Mouse (Mus musculus) hematopoietic stem cell, adult 5-6 weeks (primary cell): ENCODE measurements at regions not wholly inside any gene's neighbourhood (a gene's known extent, or its start where the extent isn't known, plus 50 kb on each side); places are given as distances from the start of the nearest gene placed in this dataset.

Source experiments
- ATAC-seq, 2 experiments: fragments of 125-278 bp in 1 of 2; replicated peaks in 1 of 2; 2 replicates each; pipeline ENCODE4 v1.8.0; 2016 to 2017; ENCODE audit warnings: inconsistent platforms in 2 of 2, mild to moderate bottlenecking in 2 of 2, moderate number of reproducible peaks in 2 of 2, low read depth in 1 of 2, moderate TSS enrichment in 1 of 2; ENCODE audit not compliant: low FRiP score in 2 of 2, poor library complexity in 2 of 2, severe bottlenecking in 2 of 2, insufficient read depth in 1 of 2, low TSS enrichment in 1 of 2

DNA sequence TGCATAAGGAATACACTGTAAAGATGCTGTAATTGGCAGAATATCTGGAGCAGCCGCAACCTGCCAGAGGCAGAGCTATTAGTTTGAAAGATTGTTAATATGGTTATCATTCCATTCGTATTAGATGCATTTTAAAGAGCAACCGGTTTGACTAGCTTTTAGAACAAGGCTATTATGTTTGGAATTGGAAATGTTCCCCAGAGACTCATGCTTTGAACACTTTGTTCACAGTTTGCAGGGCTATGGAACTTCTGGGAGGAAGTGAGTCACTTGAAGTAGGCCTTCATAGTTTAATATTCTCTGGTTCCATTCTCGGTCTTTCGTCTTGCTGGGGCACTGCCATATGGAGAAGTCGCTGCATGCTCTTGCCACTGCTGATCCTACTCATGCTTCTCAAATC lies 443.1 kb upstream of the Sphkap start:
- no peak for ATAC-seq

DNA sequence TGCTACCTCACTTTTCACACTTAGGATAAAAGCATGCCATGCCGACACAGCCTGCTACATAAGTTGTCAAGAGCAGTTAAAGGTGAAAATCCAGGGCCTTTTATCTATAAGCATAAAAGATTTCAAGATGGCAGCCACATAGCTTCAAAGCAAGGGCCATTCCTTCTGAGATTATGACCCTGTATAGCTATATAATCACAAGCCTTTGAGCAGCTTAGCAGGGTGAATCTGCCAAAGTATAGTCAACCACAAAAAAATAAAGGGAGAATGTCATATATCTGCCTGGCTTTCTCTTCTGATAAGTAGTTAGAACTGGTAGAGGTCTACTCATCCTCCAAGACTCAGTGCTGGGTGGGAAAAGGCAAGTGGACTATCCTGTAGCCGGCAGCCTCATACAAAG lies 440.4 kb upstream of the Sphkap start:
- ATAC-seq = no peak

DNA sequence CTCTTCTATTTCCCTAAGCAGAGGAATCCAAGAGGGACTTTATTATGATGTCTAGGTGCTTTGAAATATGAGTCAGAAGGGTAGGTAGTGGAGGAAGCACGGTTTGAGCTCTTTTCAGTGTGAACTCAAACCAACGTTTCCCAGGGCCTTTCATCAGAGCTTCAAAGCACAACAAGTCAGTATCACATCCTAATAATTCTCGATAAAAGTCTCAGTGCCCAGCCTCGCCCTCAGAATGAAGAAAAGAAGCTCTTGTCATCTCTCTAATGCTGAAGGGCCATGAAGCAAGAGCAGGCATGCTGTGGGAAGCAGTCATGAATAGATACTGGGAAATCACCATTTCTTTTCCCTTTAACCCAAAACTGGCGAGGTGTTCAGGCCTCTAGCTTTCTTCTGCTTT lies 440.0 kb upstream of the Sphkap start:
- ATAC-seq = no peak

DNA sequence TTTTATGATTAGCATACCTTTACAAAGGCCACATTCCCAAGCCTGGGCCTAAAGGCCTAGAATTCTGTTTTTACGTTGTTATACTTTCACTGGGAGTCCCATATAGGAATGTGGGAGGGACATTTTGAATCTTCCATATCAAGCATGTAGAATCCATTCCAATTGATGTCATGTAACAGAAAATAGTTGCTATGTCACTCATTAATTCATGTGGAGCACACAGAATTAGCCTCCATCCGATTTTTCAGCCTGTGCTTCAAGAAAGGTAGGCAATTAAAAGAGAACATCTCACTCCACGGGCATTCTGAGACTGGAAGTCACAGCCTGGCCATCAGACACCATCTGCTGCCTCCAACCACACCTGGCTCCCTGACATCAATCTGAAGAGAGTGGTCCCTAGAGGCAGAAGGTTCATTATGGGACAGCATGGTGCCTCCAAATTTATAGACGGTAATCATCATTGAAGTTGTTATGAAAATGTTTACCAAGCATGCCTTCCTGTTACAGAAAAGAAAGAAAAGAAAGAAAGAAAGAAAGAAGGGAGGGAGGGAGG lies 436.9 kb upstream of the Sphkap start:
- ATAC-seq = no peak

DNA sequence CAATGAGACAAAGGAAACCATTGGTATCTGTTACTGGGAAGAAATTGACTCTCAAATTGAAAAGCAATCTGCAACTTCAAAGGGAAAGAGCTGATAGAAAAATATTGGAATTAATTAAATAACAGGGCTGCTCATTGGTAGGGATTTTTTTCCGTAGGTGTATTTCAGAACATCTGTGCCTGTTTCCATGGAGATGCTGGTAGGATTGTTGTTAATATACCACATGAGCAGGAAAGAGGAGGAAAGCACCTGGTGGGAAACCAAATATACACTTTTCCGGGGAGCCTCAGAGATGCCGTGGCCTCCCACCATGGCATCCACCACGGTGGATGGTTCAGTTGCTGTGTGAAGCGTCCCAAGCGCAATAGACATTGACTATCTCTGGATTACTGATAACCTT lies 428.0 kb upstream of the Sphkap start:
- ATAC-seq = no peak

DNA sequence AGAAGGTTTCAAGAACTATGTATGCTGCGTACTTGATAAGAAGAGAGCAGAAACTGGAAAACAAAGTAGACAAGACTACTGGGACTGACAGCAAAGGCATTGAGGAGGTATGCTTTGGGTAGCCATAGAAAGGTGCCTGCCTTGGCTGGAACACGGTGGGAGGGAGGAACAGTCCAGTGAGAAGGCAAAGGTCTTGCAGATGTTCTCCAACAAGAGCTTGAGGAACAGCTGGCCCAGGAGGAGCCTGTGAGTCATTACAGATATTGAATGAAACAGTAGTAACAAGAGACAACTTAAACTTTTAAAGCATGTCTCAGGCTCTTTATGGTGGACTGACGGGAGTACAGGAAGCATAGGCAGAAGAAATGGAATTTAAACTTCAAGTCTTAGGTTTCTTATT lies 424.9 kb upstream of the Sphkap start:
- no peak for ATAC-seq

DNA sequence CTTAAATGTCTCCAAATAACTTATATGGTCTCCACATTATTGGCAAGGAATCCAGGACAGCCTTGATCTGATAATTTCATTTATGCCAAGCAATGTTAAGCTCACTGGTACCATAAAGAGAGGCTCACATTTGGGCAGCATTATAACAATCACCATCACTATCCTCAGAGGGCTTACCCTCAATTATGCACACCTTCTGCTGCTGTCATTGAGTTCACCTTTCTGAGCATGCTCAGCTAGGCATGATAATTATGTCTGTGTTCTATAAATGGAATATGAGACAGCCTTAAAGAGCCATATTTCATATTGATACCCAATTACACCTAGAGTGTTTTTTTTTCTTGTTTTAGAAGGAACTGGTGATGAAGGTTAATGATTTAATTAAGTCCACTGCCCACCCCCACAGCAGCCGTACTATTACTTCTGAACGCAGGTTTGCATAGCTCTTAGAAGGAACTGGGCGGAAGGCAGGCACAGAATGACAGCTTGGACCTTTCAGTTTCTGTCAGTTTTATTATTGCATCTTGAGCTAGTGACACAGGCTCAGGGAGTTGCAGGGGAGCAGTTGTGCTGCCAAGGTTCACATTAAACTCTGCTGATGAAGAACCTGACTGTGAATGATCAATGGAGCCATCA lies 424.0 kb upstream of the Sphkap start:
- no peak for ATAC-seq

DNA sequence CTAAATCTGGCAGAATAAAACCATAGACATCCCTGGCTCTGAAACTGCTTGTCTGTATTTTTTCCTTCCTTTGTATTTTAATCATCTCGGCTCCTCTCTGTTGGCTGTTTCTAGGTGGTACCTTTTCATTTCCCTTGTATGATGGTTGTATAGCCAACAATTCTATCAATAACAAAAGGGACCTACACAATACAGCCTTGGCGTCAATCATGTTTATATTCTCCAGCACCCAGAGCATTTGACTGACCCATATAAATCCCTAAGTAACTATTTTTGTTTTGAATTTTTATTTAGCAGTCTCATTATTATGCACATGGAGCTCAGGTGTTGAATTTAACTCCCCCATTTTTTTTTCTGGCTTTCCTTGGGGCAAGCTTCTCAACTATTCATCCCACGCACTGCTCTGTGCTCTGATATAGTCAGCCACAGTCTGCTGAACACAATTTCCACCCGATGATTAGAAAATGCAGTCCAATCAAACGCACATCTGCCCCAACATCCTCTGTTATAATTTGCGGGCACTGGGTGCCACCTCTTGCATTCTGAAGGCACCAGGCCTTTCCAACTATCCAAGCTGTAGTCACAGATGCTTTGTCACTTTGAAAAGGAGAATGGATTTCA lies 422.1 kb upstream of the Sphkap start:
- no peak for ATAC-seq

DNA sequence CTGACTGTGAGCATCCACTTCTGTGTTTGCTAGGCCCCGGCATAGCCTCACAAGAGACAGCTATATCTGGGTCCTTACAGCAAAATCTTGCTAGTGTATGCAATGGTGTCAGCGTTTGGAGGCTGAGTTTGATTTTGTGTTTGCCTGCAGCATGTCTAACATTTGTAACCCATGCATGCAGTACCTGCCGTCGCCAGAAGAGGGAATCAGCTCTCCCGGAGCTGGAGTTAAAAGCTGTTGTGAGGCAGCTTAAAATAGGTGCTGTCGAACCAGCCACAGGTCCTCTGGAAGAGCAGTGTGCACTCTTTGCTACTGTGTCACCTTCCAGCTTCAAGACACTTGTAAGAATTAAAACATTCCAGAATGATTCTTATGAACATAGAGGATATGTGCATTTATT lies 403.2 kb upstream of the Sphkap start:
- 0 out of 4 replicates have a peak, but pooled peaks of 1 of the 2 experiments have one; percentile 42 for ATAC-seq

DNA sequence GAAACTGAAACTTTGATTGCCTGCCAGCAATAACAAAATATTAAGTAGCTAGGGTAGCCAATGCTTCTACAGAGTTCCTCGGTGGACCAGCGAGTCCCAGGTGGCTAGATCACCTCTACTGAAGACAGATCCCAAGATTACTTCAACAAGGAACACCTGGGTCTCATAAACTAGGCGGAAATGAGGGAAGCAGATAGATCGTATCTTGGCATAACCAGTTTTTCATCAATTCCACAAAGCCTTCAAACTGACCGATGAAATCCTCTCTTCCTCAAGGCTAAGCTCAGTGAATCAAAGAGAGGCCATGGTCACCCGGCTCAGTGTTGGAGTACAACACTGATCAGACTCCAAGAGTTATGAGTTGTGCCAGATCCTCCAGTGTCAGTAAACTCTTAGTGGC lies 400.4 kb upstream of the Sphkap start:
- no peak for ATAC-seq

DNA sequence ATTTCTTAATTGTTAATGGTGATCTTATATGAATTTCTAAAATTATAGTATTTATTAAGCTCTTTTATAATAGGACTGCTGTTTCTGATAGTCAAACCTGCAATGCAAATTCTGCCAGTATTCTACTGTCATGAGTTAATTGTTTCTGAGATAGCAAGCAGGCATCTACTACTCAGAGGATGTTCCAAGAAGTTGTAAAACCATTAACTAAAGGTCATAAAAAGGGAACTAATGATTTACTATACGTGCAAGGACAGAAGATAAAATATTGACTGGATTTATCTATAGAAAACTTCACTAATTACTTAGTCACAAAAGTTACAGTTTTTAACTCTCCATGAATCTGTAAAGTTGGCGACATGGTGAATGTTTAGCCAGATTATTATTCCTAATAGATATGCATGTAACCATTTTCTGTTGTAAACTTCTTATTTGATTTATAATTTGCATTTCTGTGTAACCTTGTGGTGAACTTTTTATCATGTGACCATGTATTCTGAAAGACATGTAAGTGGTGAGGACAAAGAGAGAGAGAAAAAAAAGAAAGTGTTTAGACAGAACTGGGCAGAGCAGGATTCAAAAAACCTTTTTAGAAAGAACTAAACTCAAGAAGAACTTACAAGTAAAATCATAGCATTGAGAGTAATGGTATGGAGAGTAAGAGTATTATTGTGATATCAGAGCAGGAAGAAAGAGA lies 395.5 kb upstream of the Sphkap start:
- ATAC-seq = no peak

DNA sequence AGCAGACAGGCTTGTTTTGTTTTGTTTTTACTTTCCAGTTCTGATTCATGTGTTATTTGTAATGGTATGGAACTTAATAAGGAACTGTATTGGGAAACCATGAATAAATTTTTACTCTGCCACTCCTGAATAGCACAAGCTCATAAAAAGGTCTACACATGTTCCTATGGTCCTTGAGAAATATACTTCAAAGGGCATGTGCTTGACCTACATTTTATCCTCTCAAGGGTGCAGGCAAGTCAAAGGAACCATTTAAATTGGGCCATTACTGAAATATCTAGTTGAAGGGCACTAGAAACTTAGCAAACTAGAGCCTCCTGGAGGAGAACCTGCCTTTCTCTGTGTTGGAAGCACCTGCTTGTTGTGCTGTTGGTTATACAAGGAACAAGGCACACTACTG lies 393.8 kb upstream of the Sphkap start:
- no peak for ATAC-seq

DNA sequence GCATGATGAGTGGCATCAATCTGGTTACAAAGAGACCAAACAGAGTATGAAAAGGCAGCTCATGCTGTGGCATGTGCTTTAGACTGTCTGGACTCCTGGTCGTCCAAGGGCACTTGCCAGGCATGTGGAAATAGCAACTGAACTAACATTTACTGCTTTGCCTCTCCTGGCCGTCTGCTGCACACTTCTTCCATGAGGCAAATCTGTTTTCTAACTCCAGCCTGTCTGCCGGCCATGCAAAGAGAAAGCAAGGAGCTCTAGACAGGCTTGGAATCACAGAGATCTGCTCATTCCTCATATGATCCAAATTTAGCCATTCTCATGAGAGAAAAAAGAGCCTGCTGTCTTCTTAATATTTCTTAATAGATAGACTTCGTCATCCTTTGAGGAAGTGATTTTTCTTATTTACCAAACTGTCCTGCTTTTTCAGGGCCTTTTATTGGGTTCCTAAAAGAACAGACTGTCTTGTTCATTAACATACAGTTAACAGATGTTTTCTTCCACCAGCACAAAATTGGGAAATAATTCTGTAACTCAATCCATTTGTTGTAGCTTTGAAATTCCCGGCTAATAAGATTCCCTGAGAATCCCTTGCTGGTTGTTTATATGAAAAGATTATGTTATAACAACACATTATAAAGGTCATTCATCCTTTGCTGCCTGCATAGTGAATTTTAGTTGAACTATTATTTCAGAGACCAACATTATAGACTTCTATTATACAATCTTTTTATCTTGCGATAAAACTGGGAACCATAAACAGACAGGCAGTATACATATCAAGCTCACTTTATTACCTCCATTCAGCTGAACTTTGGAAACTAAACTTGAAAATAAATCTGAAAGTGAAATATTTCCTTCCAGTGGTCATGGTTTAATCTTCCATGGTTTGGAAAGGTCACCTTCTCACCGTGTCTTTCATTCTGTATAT lies 389.2 kb upstream of the Sphkap start:
- ATAC-seq = no peak

DNA sequence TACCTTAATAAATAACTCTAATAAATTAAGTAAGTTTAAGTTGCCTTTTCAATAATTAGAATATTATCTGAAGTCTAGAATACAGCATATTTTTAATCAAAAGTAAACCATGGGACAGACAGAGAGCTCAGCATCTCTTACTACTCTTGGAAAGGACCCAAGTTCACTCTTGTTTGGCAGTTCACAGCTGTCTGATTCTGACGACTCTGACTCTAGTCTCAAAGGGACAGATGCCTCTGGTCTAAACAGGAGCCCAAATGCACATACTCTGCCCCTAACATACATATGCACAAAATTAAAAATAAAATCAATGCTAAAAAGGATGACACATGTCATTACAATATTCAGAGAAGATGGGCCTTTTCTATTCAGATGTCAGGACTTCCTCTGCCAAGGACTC lies 369.2 kb upstream of the Sphkap start:
- ATAC-seq = no peak

DNA sequence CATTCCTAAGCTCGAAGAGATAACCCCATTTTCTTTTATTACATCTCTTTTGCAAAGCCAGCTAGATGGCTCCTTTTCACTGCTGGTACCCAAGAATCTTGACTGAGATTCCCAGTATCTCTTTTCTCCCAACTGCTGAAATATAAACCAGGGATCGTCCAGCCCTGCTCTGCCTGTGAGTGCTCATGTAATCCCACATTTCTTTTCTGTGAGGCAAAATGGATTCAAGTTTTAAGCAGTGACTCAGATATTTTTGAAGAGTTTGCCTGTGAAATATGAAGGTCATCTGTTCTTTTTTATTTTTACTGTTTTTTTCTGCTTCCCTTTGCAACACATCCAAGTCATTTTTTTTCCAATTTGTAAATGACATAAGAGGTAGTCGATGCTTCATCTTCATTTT lies 363.2 kb upstream of the Sphkap start:
- ATAC-seq = no peak

DNA sequence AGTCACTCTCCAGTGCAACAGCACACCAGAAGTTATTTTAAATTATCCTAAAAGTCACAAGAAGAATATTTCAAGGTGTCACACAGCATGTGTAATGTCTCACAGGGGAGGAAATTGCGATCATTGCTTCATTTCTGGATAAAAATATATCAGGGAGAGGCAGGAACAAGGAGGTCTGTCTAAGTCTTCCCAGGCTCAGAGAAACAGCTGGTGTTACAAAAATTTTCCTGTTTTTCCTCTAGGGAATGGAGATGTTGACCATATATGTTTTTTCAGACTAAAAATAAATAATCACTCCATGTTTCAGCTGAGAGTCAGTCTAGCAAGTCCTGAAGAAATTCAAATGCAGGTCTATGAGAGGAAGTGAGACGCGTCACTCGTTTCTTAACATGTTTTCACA lies 353.5 kb upstream of the Sphkap start:
- ATAC-seq = no peak

DNA sequence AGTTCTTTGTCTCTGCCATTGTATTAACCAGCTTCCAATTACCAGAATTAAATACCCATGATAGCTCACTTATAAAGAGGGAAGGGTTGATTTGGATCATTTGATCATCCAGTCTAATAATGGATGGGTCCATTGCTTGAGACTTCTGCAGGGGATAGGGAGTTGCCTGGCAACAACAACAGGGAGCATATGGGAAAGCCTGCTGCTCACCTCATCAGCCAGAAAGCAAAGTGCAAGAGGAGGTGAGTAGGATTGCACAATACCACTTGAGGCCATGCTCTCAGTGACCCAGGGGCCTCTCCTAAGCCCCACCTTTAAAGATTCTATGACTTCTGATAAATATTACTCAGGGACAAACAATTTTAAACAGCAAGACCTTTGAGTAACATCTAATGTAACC lies 348.9 kb upstream of the Sphkap start:
- no peak for ATAC-seq

DNA sequence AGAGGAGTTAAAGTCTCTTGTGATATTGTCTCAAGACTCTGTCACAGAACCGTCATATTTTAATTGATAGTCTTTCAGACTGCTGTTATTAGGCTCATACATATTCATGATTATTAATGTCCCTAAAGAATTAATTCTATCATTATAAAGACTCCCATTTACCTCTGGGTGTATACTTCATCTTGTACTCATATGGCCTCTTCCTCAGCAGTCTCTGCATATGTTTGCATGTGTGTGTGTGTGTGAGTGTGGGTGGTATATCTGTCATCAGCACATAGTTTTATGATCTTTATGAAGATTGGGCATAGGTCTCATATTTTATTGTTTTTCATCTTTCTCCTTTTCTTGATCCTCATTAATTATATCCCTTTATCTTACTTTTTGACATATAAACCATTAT lies 347.3 kb upstream of the Sphkap start:
- ATAC-seq = no peak
